Mouse (Mus musculus) Muller cell, postnatal 12 days (primary cell): ENCODE data around the gene Mst1.
A peak's percentile ranks its signal among the peaks of the same experiment; 100 is the strongest.

Experiments
- DNase-seq: peaks from one replicate; pipeline ENCODE4 v3.0.0-alpha.2; 2015; ENCODE audit errors: inconsistent ontology term

Mst1 gene

DNA sequence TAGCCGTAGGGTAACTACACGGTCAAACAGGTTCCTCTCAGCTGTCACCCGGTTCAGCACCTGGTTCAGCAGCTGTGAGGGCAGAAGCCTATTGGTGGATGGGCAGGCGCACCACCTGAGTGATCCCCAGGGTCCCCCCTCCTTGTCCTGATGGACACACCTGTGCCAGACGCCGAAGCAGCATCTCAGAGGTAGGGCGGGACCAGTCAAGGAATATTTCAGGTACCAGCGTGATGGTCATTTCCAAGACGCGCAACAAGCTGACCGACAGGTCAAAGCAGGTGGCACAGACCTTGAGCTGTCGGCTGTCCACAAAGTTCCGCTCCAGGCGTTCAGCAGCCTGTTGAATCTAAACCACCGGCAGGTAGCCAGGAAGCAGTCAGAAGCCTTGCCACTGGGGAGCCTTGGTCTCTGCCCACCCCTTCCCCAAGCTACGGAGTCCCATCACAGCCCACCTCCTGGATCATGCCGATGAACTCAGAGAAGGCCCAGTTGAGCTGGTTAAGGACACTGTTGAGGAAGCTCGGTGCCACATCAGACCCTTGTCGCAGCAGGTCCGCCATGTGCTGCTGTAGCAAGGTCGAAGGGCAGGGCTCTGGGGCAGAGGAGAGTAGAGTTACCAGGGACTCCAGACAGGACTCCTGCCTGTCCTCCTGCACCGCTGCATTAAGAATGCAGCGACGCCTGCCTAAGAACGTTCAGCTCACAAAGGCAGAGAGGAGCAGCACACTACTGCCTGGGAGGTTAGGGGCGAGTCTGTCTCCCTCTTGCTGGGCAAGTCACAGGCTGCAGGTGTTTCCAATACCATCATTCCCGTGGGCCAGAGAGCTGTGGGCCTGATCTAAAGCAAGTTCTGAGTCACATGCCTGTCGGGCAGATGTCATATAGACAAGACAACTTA, 23.6 kb upstream of the Mst1 start:
- no peak for DNase-seq

DNA sequence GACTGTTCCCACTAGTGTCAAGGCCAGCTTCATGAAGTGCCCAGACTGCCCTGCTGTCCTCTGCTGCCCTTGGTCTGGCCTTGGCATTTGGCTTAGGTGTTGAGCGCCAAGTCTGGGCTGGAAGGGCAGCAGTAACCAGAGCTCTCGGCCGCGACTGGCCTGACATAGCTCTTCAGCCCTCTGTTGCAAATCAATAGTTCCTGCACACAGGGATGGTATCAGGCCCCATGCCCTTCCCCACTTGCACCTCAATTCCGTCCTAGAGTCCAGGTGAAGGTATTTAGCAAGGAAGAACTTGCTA, 23.0 kb upstream of the Mst1 start:
- no peak for DNase-seq

DNA sequence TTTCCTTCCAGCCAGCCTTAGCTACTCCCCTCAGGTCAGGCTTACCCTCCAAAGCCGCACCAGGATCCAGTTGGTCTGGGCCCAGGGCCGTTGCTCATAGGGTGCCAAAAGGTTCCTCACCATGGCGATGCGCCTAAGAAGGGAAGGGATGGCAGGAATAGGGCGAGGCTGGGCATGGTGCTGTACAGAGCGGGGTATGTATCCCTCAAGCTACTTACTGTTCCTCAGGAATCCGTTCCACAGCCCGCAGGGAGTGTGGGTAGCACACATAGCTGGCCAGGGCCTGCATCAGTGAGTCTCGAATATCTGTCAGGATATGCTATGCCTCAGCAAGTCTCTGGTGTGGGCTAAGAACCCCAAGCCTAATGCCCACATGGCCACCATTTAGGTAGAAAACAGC, 21.9 kb upstream of the Mst1 start:
- no peak for DNase-seq

DNA sequence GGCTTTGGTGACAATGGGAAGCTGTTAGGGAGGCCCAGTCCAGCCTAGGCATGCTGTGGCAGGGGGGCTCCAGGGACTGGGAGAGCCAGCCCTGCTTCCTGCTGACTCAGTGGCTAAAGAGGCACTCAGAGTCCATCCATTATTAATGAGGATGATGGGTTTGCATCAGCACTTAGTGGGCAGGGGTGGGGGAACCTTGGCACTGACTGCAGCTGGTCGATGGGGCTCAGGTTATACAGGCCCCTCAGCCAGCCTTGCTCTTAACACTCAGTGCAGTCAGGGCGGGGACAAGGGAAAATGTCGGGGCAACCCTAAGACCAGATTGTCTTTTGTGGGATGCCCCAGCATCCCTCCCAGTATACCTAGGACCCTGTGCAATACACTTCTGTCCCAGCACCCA, 18.1 kb upstream of the Mst1 start:
- DNase-seq = no peak

DNA sequence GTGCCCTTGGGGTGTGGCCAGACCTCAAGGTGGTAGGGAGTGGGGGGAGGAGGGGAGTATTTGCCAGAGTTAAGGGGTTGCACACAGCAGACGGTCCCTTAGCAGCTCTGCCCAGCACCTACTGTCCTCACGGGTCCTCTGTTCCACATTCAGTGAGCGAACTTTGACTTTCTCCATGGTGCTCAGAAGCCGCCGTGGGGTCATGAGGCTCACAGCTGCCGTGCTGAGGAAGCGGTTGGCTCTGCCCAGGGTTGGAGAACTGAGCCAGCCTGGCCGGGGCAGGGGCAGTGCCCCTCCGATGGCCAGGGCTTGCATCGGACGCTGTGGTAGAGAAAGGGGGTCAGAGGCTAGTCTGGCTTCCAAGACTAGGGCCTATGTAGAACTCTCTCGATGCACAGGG, 16.9 kb upstream of the Mst1 start:
- no peak for DNase-seq

DNA sequence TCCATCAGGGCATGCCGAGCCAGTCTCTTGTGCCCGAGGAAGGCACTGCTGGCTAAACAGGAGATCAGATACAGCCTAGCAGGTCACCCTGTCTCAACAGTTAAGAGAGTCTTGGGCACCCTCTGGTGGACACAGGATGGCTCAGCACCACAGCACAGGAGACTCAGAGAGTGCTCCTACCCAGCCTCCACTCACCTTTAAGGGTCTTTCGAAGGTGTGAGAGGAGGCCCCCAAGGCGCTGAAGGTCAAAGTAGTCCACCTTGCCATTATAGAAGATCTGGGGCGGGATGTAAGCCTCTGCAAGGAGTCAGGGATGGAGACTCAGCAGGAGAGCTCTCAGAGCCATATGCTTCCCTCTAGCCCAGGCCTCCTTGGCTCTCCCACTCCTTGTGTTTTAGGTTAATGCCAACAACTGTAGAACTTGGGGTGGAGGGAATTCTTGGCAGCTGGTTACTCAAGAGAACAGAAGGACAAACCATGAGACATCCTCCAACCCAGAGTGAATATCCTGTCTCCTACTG, 14.7 kb upstream of the Mst1 start:
- DNase-seq = peak; percentile 32

DNA sequence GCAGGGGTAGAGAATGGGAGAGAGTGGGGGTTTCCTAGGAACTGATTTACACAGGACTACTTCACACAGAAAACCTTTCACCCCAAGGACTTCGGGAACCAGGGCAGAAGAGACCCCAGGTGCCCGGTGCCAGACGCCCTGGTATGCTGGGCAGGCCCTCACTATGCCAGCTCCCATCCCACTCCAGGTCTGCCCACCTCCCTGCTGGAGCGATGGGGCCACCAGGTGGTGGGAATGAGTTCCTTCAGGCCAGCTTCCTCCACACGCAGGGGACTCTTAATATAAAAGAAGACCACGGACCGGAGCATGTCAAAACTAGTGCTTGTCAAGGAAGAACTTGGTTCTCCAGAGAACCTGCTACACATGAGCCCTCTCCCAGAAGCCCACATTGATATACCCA, 13.0 kb upstream of the Mst1 start:
- no peak for DNase-seq

DNA sequence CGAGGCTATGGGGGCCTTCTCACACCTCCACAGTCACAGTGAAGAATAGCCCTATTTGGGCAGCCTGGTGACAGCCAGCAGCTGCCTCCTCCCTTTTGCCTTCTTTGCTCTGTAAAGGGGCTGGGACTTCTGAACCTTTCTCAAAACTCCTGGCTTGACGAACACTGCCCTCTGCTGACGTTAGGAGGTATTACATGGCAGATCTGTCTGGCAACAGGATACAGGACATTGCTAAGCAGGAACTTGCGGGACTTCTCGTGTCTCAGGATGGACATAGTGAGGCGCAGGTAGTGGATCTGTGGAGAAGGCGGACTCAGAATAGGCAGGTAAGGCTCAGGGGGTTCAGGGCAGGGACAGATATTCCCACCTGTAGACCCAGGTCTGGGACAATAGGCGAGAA, 12.3 kb upstream of the Mst1 start:
- DNase-seq = peak; percentile 71

DNA sequence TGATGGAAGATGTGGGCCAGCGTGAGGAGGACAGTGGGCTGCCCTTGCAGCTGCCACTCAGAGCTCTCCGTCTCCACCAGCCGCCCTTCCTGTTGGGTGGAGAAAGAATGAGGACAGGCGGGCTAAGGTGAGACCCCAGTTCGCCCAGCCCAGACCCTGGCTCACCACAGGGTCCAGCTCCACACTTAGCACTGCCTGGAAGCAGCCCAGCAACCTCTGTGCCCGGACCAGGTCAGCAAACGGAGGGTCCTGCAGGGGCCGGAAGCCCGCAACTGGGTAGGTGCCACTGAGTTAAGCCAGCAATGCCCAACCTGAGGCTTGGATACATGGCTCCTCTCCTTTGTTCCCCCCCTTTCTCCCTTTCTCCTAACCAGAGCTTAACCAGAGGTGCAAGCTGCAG, 11.2 kb upstream of the Mst1 start:
- no peak for DNase-seq

DNA sequence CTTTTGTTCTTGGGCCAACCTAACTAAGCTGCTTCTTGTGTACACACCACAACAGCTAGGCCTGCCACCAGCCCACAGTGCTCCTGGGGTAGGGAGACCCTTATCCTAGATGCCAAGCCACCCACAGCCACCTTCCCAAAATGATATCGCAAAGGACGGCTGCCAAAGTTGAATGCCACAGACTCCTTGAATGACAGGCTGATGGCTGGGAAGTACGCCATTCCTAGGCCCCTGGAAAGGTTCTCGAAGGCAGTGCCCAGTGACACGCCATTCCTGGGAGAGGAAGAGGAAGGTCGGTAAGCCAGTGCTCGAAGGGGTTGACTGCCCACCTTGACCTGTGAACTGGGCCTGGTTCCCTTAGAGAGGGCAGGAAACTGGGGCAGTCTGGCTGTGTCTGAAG, 10.7 kb upstream of the Mst1 start:
- DNase-seq = no peak

DNA sequence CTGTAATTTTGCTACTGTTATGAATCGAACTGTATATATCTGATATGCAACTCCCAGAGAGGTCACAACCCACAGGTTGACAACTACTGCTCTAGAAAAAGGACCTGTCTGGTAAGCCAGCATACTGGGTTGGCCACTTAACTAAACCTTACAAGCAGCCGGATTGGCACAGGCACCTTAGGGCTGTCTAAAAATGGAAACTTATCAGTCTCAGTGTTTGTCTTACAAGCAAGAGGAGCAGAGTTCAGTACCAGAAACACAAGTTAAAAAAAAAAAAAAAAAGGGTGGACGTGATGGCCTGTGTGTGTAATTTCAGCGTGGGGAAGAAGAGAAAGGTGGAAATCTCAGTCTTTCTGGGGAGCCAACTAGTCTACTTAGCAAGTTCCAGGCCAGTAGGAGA, 8.4 kb upstream of the Mst1 start:
- DNase-seq = no peak

DNA sequence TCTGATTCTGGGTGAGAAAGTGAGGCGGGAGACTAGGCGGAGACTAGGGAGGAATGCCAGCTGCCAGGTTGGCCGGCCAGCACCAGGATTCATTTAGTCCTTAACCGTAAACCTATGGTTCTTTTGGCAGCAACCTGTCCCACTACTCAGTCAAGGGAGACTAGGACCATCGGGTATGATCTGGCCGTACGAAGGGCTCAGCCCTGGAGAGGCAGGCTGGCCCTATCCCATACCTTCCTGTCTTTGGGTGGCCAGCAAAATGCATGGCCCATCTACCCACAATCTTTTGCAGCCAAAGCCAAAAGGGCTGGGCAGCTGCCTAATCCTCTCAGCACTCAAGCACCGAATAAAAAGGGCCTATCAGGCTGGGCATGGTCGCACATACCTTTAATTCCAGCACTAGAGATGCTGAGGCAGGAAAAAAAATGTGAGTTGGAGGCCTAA, 7.7 kb upstream of the Mst1 start:
- DNase-seq = peak; percentile 35

DNA sequence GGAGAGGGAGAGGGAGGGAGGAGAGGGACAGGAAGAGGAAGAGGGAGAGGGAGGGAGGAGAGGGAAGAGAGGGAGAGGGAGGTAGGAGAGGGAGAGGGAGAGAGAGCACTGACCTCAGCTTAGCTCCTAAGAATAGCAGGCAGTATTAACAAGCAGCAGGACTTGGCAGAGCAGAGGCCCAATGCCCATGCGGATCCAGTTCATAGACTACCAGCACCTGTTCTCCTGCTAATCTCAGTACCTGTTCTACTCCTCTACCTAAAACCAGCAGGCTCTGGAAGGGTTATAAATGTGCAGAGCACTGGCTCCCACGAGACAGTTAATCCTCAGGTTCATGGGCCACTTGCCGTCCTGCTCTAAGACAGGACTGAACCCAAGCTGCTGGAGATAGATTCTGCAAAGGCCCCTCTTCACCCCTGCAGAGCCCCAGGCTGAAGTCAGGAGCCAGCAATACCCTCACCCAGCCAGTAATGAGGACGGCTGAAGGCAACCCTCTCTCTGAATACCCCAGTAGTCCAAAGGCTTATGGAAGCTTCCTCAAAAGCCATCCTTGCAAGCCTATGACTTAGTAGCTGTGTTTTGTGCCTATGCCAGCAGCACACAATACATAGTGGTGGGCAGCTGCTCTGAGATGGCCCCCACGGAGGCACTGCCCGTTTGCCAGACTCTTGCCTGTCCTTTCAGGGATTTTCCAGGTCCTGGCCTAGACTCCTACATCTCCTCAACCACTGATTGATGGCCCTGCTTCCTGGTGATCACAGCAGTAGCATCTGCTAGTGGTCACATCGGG, 6.9 kb upstream of the Mst1 start:
- no peak for DNase-seq

DNA sequence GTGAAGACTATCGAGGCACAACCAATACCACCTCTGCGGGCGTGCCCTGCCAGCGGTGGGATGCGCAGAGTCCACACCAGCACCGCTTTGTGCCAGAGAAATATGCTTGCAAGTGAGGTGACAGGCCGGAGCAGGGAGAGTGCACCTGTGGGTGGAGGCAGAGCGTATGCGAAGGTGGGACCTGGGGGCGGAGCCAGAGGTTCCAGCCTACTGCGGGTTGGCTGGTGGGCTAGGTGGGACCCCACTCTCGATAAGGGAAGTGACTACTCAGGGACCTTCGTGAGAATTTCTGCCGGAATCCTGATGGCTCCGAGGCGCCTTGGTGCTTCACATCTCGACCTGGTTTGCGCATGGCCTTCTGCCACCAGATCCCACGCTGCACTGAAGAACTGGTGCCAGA, 2.3 kb downstream of the Mst1 start:
- DNase-seq = no peak

DNA sequence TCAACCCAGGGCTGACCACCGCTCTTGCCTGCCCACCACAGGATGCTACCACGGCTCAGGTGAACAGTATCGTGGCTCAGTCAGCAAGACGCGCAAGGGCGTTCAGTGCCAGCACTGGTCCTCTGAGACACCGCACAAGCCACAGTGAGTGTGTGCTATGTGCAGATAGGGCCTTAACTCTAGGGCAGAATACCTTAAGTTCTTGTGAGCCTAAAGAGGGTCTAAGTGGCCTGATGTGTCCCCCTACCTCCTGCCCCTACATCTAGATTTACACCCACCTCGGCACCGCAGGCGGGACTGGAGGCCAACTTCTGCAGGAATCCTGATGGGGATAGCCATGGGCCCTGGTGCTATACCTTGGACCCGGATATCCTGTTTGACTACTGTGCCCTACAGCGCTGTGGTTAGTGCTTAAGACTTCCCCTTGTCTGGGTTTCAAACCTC, 2.8 kb downstream of the Mst1 start, which contains the start of gene Rnf123:
Gene Rnf123 (minus strand): TSS at position 359 of the 444 bp plus-strand sequence.
- DNase-seq = no peak

DNA sequence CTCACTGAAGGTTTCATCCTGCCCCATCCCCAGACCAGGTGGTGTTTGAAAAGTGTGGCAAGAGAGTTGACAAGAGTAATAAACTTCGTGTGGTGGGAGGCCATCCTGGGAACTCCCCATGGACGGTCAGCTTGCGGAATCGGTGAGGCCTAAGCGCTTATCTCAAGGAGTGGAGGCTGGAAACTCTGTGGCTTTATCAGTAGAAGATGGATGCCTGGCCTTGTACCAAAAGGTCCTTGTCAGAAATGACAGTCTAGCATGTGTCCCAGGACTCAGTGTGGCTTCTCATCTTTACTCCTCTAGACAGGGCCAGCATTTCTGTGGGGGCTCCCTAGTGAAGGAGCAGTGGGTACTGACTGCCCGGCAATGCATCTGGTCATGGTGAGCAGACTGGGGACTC, 3.3 kb downstream of the Mst1 start:
- DNase-seq = no peak

DNA sequence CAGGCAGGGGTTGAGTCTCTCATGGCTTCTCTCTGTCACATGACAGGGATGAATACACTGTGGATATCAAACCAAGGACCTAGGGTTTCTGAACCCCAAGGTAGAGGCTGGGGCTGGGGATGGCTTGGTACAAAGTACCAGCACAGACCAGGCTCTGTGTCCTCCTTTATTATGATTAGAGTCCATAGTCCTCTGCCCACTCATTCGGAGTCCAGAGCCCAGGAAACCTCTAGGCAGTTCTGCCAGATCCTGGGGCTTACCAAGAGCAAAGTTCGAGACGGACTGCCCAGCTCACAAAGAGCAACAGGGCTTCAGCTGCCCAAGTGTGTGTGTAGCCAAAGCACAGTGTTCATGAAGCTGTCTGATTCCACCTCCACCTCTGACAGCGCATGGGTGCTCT, 5.0 kb downstream of the Mst1 start:
- no peak for DNase-seq

DNA sequence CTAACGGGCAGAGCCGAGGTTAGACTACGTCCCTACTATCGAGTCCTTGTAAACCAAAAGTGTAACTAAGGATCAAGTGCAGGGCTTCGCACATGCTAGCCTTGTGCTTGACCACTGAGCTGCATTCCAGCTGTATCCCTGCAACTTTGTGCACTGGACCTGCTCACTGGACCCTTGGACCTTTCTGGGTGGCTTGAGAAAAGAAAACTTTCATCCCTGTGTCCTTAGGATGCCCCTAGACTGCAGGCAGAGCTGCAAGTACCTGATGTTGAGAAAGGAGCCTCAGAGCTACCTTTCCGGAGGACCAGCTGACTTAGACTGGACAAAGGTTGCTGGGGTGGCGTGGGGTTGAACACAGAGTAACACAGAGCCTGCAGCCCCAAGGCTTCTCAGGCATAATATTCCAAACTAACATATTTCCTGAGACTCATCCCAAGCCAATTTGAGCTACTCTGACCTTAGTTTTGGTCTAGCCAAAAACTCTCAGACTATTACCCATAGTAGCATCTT, 10.4 kb downstream of the Mst1 start:
- DNase-seq = no peak

DNA sequence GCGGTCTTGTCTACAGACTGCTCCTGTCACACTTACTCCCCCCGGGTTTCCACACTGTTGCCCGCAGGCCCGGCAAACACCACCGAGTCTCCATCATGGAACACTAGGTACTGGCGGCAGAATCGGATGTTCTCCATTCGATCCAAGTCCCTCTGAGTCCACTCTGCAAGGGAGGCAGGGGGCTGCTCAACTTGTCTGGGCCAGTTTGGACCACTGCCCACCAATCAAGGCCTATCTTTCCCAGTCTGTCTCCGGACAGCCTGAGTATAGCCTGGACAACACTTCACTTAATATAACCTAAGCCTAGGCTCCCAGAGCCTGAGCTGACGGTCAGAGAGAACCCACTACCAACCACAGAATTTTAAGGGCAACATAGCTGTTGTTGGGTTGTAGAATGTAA, 13.3 kb downstream of the Mst1 start:
- DNase-seq = no peak

DNA sequence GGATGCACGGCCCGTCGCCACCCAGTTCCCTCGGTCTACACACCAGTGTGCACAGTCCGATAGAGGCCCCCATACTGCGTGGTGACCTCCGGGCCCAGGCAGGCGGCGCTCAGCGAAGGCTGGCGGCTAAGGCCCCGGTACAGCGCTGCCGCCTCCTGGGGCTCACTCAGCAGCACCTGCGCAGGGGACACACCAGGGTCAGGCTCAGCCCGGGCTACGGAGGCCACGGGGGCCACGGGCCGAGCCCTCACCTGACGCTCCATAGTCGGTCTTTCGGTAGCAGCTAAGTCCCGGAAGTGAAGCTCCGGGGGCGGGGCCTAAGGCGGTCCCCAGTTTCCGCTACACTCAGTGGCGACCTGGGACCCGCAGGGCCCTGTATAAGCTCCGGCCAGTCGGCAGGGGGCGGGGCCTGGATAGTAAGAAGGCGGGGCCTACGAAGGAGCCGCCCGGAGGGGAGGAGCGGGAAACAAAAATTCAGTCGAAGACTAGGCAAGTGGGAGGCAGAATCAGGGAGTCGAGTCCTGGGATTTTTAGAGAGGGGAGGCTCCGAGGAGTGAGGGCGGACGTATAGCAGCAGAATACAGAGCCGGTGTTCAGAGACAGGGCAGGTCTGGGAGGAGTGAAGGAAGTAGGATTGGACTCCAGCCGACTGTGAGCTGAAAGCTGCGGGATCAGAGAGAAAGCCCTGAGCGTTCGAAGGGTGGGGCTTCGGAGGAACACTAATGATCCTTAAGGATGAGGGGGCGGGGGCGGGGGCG, 14.1 kb downstream of the Mst1 start, which contains the start of gene Apeh:
Gene Apeh (minus strand): TSS at position 423 of the 758 bp plus-strand sequence.
- DNase-seq = peak; percentile 99

DNA sequence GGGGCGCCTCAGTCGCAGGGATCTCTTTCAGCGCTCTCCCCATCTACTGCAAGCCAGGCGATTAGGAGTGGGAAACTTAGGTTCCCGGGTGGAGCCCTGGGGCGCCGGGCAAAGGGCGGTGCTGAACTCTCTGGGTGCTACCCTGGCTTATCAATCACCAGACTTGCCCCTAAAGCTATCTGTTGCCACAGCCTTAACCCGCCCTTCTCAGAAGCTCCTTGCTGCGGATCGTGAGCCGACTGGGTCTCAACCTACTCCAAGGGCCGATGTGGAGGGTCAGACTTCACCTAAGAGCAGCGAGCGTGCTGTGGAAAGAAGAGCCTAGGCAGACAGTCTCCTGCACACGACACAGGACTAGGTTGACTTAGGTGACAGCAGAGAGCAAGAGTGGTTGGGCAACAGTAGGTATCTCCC, 14.8 kb downstream of the Mst1 start:
- DNase-seq = peak; percentile 55

DNA sequence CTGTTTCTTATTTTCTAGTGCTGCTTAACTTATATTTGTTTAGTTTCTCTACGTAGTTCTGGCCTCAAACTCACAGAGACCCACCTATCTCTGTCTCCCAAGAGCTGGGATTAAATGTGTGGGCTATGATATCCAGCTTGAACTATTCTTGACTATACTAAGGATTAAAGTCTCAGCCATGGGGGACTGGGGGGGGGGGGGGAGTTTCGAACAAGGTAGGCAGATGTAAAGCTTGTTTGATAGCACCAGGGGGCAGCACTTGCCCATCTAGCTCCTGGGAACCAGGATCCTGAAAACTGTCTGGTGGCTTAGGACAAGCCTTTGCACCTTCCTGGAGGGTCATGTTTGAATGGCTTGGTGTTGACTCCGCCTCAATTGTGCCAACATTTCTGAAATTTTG, 15.3 kb downstream of the Mst1 start:
- DNase-seq = peak; percentile 73
